Mouse (Mus musculus): ENCODE measurements around the gene Crybg3.

Gene Crybg3

GRCm38 (mm10) chr16:59444880-59445559 is 155.8 kb downstream of the Crybg3 start:
- DNase-seq, result no peak
